Mouse (Mus musculus) midbrain, embryonic 12.5 days (tissue): Measurements from ENCODE around the gene Gm27029. TPM values are rescaled to one million over a fixed set of nuclear protein-coding genes. Genes with fewer than 3 reads are reported as not detected.
A peak's percentile ranks its signal among the peaks of the same experiment; 100 is the strongest.
"Not testable (repeated sequence)": the region's sequence is repeated elsewhere in the genome, so short reads cannot be mapped to it uniquely, and the experiment has no call there.

ENCODE experiments used
- ATAC-seq: fragments of 200-750 bp; cut with Nextera tagmentation; 2 replicates; pipeline ENCODE4 v1.8.0; 2017; ENCODE audit warnings: low read depth, moderate TSS enrichment, moderate library complexity; ENCODE audit not compliant: low FRiP score
- H3K27ac ChIP-seq: fragments of 300-500 bp; sonication (generic); replicated peaks from 2 replicates; pipeline ENCODE4 v1.5.1; 2016; ENCODE audit warnings: mild to moderate bottlenecking
- H3K27me3 ChIP-seq: fragments of 300-500 bp; sonication (generic); 2 replicates; pipeline ENCODE4 v1.6.1; 2016; ENCODE audit warnings: mild to moderate bottlenecking
- H3K36me3 ChIP-seq: fragments of 300-500 bp; sonication (generic); 2 replicates; pipeline ENCODE4 v1.6.1; 2016
- H3K4me1 ChIP-seq: fragments of 300-500 bp; sonication (generic); 2 replicates; pipeline ENCODE4 v1.6.1; 2016
- H3K4me2 ChIP-seq: fragments of 300-500 bp; sonication (generic); replicated peaks from 2 replicates; pipeline ENCODE4 v1.6.1; 2016; ENCODE audit warnings: mild to moderate bottlenecking, moderate library complexity
- H3K4me3 ChIP-seq: fragments of 300-500 bp; sonication (generic); 2 replicates; pipeline ENCODE4 v1.5.1; 2016; ENCODE audit warnings: mild to moderate bottlenecking
- H3K9ac ChIP-seq: fragments of 300-500 bp; sonication (generic); replicated peaks from 2 replicates; pipeline ENCODE4 v1.6.1; 2016; ENCODE audit warnings: mild to moderate bottlenecking, moderate library complexity
- H3K9me3 ChIP-seq: fragments of 300-500 bp; sonication (generic); 2 replicates; pipeline ENCODE4 v1.6.1; 2016; ENCODE audit warnings: mild to moderate bottlenecking
- WGBS: fragments of 180-500 bp; shearing (Covaris S2); methylation state at CpG from one replicate; pipeline ENCODE4 v1.1.7; 2016; 5-methylcytosine and 5-hydroxymethylcytosine counted together
- polyA plus RNA-seq: library from polyadenylated mRNA; unstranded; fragments of >200 nt; fragmentation: Nextera tagmentation; extraction: Ambion mirVana; gene quantifications from 2 replicates; pipeline ENCODE4 v1.2.1, GENCODE M21; 2016

Gm27029 gene
- polyA plus RNA-seq, 1 experiment from 2014 or later = 7.8 TPM

GRCm38 (mm10) chr11:101441450-101442126, 17.0 kb upstream of the Gm27029 start:
- ATAC-seq, H3K27me3 ChIP-seq, H3K9me3 ChIP-seq: not testable (repeated sequence)
- WGBS = 41% methylated on average over 15 of the region's 15 CpGs
- Histone ChIP-seq H3K4me1 (peaks cover 13% of the 10 kb centered on the region), H3K4me2 (peak overlapping the region; percentile 98), H3K36me3 (peaks cover 28% of the 10 kb centered on the region), H3K9ac (0 out of 2 replicates have a peak overlapping the region, but pooled peaks have one; percentile 31), H3K27ac (0 out of 2 replicates have a peak overlapping the region, but pooled peaks have one; percentile 35), H3K4me3 (peak overlapping the region; percentile 77)

DNA sequence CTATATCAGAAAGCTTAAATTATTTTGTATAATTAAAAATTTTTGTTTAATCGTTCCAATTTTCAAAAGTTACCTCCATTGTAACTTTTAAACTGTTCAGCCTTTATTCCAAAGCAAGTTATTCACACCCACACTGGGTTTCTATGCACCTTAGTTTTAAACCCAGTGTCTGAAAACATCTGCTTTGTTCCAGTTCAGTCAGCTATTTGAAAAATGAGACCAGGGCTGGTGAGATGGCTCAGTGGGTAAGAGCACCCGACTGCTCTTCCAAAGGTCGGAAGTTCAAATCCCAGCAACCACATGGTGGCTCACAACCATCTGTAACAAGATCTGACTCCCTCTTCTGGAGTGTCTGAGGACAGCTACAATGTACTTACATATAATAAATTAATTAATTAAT, 13.4 kb upstream of the Gm27029 start:
- H3K27me3 ChIP-seq, H3K4me1 ChIP-seq, H3K4me3 ChIP-seq, ATAC-seq, H3K4me2 ChIP-seq, H3K9ac ChIP-seq, H3K9me3 ChIP-seq, H3K27ac ChIP-seq: not testable (repeated sequence)
- H3K36me3 ChIP-seq = peaks cover 29% of the 10 kb centered on the region
- WGBS = 62% methylated on average over 3 of the region's 3 CpGs

DNA sequence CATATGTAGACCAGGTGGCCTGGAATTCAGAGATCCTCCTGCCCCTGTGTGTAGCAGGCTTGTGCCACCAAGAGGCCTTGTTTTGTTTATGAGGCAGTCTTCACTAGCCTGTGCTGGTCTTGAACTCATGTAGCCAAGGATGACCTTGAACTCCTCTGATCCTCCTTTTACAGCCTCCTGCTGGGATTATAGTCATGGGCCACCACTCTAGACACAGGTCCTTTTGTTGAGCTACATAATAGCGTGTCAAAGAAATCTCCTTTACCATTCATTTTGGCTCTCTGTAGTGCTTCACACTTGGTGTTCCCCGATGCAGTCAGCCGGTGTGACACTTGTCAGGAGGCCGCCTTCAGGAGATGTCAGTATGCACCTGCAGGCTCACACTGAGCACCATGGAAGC, 12.3 kb upstream of the Gm27029 start:
- WGBS = 44% methylated on average over 4 of the region's 4 CpGs
- Histone ChIP-seq H3K36me3 (peaks cover 37% of the 10 kb centered on the region), H3K9me3 (no peaks in the 10 kb centered on the region), H3K27me3 (no peaks in the 10 kb centered on the region), H3K27ac (peak overlapping the region; percentile 30; the same call in 1 of the 2 replicates), H3K4me1 (no peaks in the 10 kb centered on the region), H3K4me3 (no peak overlapping the region), H3K9ac (no peak overlapping the region), H3K4me2 (no peak overlapping the region)
- no peak for ATAC-seq

DNA sequence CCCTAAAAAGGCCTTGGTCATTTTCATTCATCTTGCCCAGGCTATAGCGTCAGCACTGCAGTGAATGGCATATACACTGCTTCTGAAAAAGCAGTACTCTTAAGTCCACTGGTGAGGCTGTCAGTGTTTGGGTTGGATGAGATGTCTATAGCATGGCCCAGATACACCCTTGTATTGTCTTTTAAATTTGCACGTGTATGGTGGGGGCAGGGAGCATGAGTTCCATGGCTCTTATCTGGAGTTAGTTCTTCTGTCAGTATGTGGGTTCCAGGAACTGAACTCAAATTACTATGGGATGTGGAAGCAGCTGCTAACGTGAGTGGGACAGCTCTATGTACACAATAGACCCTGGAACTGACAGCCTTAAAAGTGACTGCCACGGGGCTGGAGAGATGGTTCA, 11.2 kb upstream of the Gm27029 start:
- no peak overlapping the region for H3K4me3 ChIP-seq
- no peaks in the 10 kb centered on the region for H3K27me3 ChIP-seq
- no peak overlapping the region for H3K27ac ChIP-seq
- H3K4me1 ChIP-seq = no peaks in the 10 kb centered on the region
- ATAC-seq = no peak
- no peak overlapping the region for H3K4me2 ChIP-seq
- H3K9me3 ChIP-seq = no peaks in the 10 kb centered on the region
- 86% methylated on average over 4 of the region's 4 CpGs for WGBS
- peaks cover 47% of the 10 kb centered on the region for H3K36me3 ChIP-seq
- no peak overlapping the region for H3K9ac ChIP-seq

DNA sequence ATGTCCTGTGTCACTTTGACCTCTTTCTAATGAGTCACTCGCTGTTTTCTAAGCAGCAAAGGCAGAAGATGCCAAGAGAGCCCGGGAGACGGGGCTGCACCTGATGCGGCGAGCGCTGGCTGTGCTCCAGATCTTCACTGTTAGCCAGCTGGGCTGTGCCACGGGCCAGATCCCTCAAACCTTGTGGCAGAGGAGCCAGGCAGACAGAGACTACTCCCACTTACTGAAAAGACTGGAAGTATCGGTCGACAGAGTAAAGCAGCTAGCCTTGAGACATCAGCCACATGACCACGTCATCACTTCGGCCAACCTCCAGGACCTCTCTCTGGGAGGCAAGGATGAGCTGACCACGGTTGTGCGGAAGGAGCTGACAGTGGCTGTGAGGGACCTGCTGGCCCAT, 8.8 kb upstream of the Gm27029 start:
- 90% methylated on average over 13 of the region's 13 CpGs for WGBS
- Histone ChIP-seq H3K9me3 (no peaks in the 10 kb centered on the region), H3K36me3 (peaks cover 66% of the 10 kb centered on the region), H3K4me1 (no peaks in the 10 kb centered on the region), H3K4me3 (no peak overlapping the region), H3K27ac (no peak overlapping the region), H3K9ac (0 out of 2 replicates have a peak overlapping the region, but pooled peaks have one; percentile 4), H3K27me3 (no peaks in the 10 kb centered on the region), H3K4me2 (no peak overlapping the region)
- ATAC-seq = no peak

- H3K9ac ChIP-seq = no peak overlapping the region
- no peak for ATAC-seq
- H3K4me1 ChIP-seq = peaks cover 7% of the 10 kb centered on the region
- H3K4me3 ChIP-seq = no peak overlapping the region
- H3K27ac ChIP-seq = no peak overlapping the region
- no peaks in the 10 kb centered on the region for H3K9me3 ChIP-seq
- H3K36me3 ChIP-seq = peaks cover 66% of the 10 kb centered on the region
- no peaks in the 10 kb centered on the region for H3K27me3 ChIP-seq
- 92% methylated on average over 9 of the region's 9 CpGs for WGBS
- H3K4me2 ChIP-seq = no peak overlapping the region
Observed at GRCm38 (mm10) chr11:101431327-101431726, 6.7 kb upstream of the Gm27029 start.

GRCm38 (mm10) chr11:101426165-101426564, 1.6 kb upstream of the Gm27029 start:
- WGBS = 68% methylated on average over 8 of the region's 8 CpGs
- peaks cover 24% of the 10 kb centered on the region for H3K4me1 ChIP-seq
- no peaks in the 10 kb centered on the region for H3K9me3 ChIP-seq
- no peak for ATAC-seq
- H3K9ac ChIP-seq = peak overlapping the region; percentile 75; the same call in 1 of the 2 replicates
- peak overlapping the region; percentile 83 for H3K4me3 ChIP-seq
- peaks cover 22% of the 10 kb centered on the region for H3K36me3 ChIP-seq
- H3K4me2 ChIP-seq = peak overlapping the region; percentile 91
- H3K27me3 ChIP-seq = no peaks in the 10 kb centered on the region; the same call in 1 of the 2 replicates
- H3K27ac ChIP-seq = no peak overlapping the region

DNA sequence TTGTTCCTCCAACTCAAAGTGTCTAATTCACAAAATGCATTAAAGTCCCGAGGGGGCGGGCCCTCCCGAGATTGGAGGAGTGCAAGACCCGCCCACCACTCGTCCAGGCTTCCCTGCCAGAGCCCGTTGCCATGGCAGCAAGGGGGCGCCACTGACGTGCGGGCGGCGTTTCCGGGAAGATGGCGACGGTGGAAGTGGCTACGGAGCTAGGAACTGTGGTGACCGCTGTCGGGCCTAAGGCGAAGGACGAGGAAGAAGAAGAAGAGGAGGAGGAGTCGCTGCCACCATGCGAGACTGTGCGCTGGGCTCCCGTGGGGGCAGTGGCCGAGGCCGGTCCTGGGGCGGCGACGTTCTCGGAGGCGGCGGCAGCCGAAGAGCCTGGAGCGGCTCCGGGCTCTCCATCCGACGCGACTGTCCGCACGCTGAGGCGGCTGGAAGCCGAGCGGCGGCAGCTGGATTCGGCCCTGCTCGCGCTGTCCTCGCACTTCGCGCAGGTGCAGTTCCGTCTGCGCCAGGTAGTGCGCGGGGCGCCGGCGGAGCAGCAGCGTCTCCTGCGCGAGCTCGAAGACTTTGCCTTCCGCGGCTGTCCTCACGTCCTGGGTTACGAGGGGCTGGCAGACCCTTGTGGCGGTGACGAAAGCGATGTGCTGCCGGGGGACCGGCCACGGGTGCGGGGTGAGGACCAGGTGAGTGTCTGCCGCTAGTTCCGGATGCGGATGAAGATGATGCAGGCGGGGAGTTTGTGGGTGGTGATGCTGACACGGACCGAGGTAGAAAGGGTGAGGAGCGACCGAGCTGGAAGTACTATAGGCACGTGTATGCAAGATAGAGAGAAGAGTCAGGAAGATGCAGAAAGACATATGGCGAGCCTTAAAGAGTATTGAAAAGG, 573 bp upstream of the Gm27029 start, which contains the start of the genes Rundc1 and Ptges3l:
Gene Rundc1 (plus strand): TSS at position 161 of the 889 bp plus-strand sequence.
Gene Ptges3l (minus strand): TSS at position 409 of the 889 bp plus-strand sequence.
- Histone ChIP-seq H3K9me3 (no peaks in the 10 kb centered on the region), H3K4me1 (peaks cover 24% of the 10 kb centered on the region), H3K27ac (peak within 1 kb of the TSS; percentile 85), H3K4me3 (peak within 1 kb of the TSS; percentile 83), H3K9ac (peak within 1 kb of the TSS; percentile 75), H3K27me3 (no peaks in the 10 kb centered on the region; the same call in 1 of the 2 replicates), H3K4me2 (peak within 1 kb of the TSS; percentile 91), H3K36me3 (peaks cover 13% of the 10 kb centered on the region)
- ATAC-seq = peak; percentile 94
- under 1% methylated on average over 80 of the region's 81 CpGs for WGBS

- no peak overlapping the region for H3K9ac ChIP-seq
- no peak overlapping the region for H3K4me2 ChIP-seq
- H3K4me1 ChIP-seq = peaks cover 15% of the 10 kb centered on the region
- no peaks in the 10 kb centered on the region for H3K36me3 ChIP-seq
- H3K9me3 ChIP-seq = no peaks in the 10 kb centered on the region
- no peak overlapping the region for H3K4me3 ChIP-seq
- H3K27ac ChIP-seq = no peak overlapping the region
- no peaks in the 10 kb centered on the region; the same call in 1 of the 2 replicates for H3K27me3 ChIP-seq
- ATAC-seq = no peak
- 92% methylated on average over 5 of the region's 5 CpGs for WGBS
Observed at GRCm38 (mm10) chr11:101420148-101420547, 4.4 kb downstream of the Gm27029 start.

GRCm38 (mm10) chr11:101419610-101420009, 5.0 kb downstream of the Gm27029 start:
- no peak for ATAC-seq
- Histone ChIP-seq H3K4me1 (peaks cover 14% of the 10 kb centered on the region), H3K4me2 (no peak overlapping the region), H3K36me3 (no peaks in the 10 kb centered on the region), H3K27ac (no peak overlapping the region), H3K4me3 (no peak overlapping the region), H3K27me3 (no peaks in the 10 kb centered on the region; the same call in 1 of the 2 replicates), H3K9ac (no peak overlapping the region), H3K9me3 (no peaks in the 10 kb centered on the region)
- 14% methylated on average over 3 of the region's 3 CpGs for WGBS

- Histone ChIP-seq H3K27me3 (no peaks in the 10 kb centered on the region; the same call in 1 of the 2 replicates), H3K9ac (no peak overlapping the region), H3K27ac (no peak overlapping the region), H3K36me3 (peaks cover 1% of the 10 kb centered on the region; the same call in 1 of the 2 replicates), H3K4me3 (no peak overlapping the region), H3K9me3 (no peaks in the 10 kb centered on the region), H3K4me2 (no peak overlapping the region), H3K4me1 (peaks cover 8% of the 10 kb centered on the region)
- ATAC-seq = no peak
- WGBS = 59% methylated on average over 6 of the region's 6 CpGs
Observed at GRCm38 (mm10) chr11:101418991-101419390, 5.6 kb downstream of the Gm27029 start.
